ENCODE assay signal across 20 mouse cellular contexts in genomic region chr11:68591708-68592107, GRCm38 (mm10). TPM values are rescaled to one million over a fixed set of nuclear protein-coding genes. Genes with fewer than 3 reads are reported as not detected.
DNase-seq lines count a peak whose midpoint lies in the region; ATAC-seq and TF ChIP-seq lines count a peak whose summit lies in the region.
"Had no signal": no experiment of that assay in that cellular context is flagged by ENCODE, and none has a peak within 500 bp of the region (broad histone marks: within the 10 kb centered on the region; RNA-seq: fewer than 3 reads in every experiment).

No protein-coding gene starts in this region.

- peak overlapping the region; percentile 31; the same call in 1 of the 2 replicates for H3K27ac ChIP-seq in heart, embryonic 12.5 days (ENCODE audit: poor library complexity, severe bottlenecking)
- H3K27ac ChIP-seq in kidney, embryonic 14.5 days (ENCODE audit: low read depth, low read length): 0 out of 2 replicates have a peak overlapping the region, but pooled peaks have one; percentile 17
- peak overlapping the region; percentile 55; the same call in 1 of the 2 replicates for H3K27ac ChIP-seq in stomach, embryonic 14.5 days (ENCODE audit: low read length)
- no peak overlapping the region for H3K27ac ChIP-seq in stomach, postnatal 0 days (replicated peaks)
- H3K27ac ChIP-seq: heart, embryonic 15.5 days; hindbrain, embryonic 15.5 days; midbrain, embryonic 12.5 days had no signal

- no peak overlapping the region for H3K9ac ChIP-seq in heart, embryonic 12.5 days
- H3K9ac ChIP-seq in kidney, embryonic 14.5 days (ENCODE audit: low read depth, low read length): no peak overlapping the region
- no peak overlapping the region for H3K9ac ChIP-seq in stomach, embryonic 14.5 days (replicated peaks; ENCODE audit: low read depth, low read length)
- H3K9ac ChIP-seq in stomach, postnatal 0 days (ENCODE audit: low read length): no peak overlapping the region
- H3K9ac ChIP-seq: heart, embryonic 15.5 days; hindbrain, embryonic 15.5 days; midbrain, embryonic 12.5 days had no signal

- no peak overlapping the region for H3K4me2 ChIP-seq in heart, embryonic 12.5 days
- H3K4me2 ChIP-seq in kidney, embryonic 14.5 days (replicated peaks; ENCODE audit: low read depth, low read length): no peak overlapping the region
- no peak overlapping the region for H3K4me2 ChIP-seq in stomach, embryonic 14.5 days (replicated peaks; ENCODE audit: low read depth, low read length)
- no peak overlapping the region for H3K4me2 ChIP-seq in stomach, postnatal 0 days (replicated peaks; ENCODE audit: low read depth)
- H3K4me2 ChIP-seq: heart, embryonic 15.5 days; hindbrain, embryonic 15.5 days; midbrain, embryonic 12.5 days had no signal

- H3K27me3 ChIP-seq in heart, embryonic 12.5 days (replicated peaks): no peaks in the 10 kb centered on the region
- no peaks in the 10 kb centered on the region for H3K27me3 ChIP-seq in kidney, embryonic 14.5 days (ENCODE audit: control insufficient read depth, insufficient read depth, low read length)
- no peaks in the 10 kb centered on the region for H3K27me3 ChIP-seq in stomach, embryonic 14.5 days (ENCODE audit: control insufficient read depth, insufficient read depth, low read length)
- no peaks in the 10 kb centered on the region for H3K27me3 ChIP-seq in stomach, postnatal 0 days (ENCODE audit: control insufficient read depth, insufficient read depth, low read length)
- H3K27me3 ChIP-seq: heart, embryonic 15.5 days; hindbrain, embryonic 15.5 days had no signal

- H3K9me3 ChIP-seq in heart, embryonic 12.5 days (replicated peaks): no peaks in the 10 kb centered on the region
- no peaks in the 10 kb centered on the region for H3K9me3 ChIP-seq in kidney, embryonic 14.5 days (ENCODE audit: control insufficient read depth, low read length)
- H3K9me3 ChIP-seq in stomach, embryonic 14.5 days (ENCODE audit: control insufficient read depth, low read depth, low read length): no peaks in the 10 kb centered on the region
- no peaks in the 10 kb centered on the region for H3K9me3 ChIP-seq in stomach, postnatal 0 days (ENCODE audit: control insufficient read depth, low read length)
- H3K9me3 ChIP-seq: heart, embryonic 15.5 days; hindbrain, embryonic 15.5 days; midbrain, embryonic 12.5 days had no signal

- H3K4me1 ChIP-seq in heart, embryonic 12.5 days (replicated peaks): peaks cover 46% of the 10 kb centered on the region
- peaks cover 29% of the 10 kb centered on the region for H3K4me1 ChIP-seq in kidney, embryonic 14.5 days (ENCODE audit: control insufficient read depth, insufficient read depth, low read length)
- peaks cover 17% of the 10 kb centered on the region for H3K4me1 ChIP-seq in stomach, embryonic 14.5 days (ENCODE audit: control insufficient read depth, insufficient read depth, low read length)
- no peaks in the 10 kb centered on the region for H3K4me1 ChIP-seq in stomach, postnatal 0 days (replicated peaks; ENCODE audit: control insufficient read depth, insufficient read depth)
- H3K4me1 ChIP-seq: hindbrain, embryonic 15.5 days had no signal

- no peaks in the 10 kb centered on the region for H3K36me3 ChIP-seq in heart, embryonic 12.5 days
- no peaks in the 10 kb centered on the region for H3K36me3 ChIP-seq in kidney, embryonic 14.5 days (ENCODE audit: control insufficient read depth, insufficient read depth, low read length)
- no peaks in the 10 kb centered on the region for H3K36me3 ChIP-seq in stomach, embryonic 14.5 days (ENCODE audit: control insufficient read depth, insufficient read depth, low read length)
- no peaks in the 10 kb centered on the region for H3K36me3 ChIP-seq in stomach, postnatal 0 days (ENCODE audit: control insufficient read depth, insufficient read depth, low read length)
- H3K36me3 ChIP-seq: heart, embryonic 15.5 days; hindbrain, embryonic 15.5 days; midbrain, embryonic 12.5 days had no signal

- TF ChIP-seq EP300 in stomach, postnatal 0 days (optimal IDR thresholded peaks at IDR 0.05): no peak

- no peak for ATAC-seq in heart, embryonic 12.5 days (ENCODE audit: insufficient number of reproducible peaks, low FRiP score)
- peak; percentile 60 for ATAC-seq in kidney, embryonic 14.5 days (ENCODE audit: low FRiP score, low TSS enrichment)
- ATAC-seq in stomach, embryonic 14.5 days (ENCODE audit: insufficient number of reproducible peaks, insufficient read depth, low FRiP score, low read depth): no peak
- ATAC-seq in stomach, postnatal 0 days (ENCODE audit: low FRiP score, low TSS enrichment): no peak
- ATAC-seq: forebrain, embryonic 14.5 days had no signal

- 35% methylated on average over 5 of the region's 5 CpGs for WGBS in heart, embryonic 12.5 days
- WGBS in kidney, embryonic 14.5 days: 22% methylated on average over 5 of the region's 5 CpGs
- 21% methylated on average over 5 of the region's 5 CpGs for WGBS in stomach, embryonic 14.5 days
- WGBS in stomach, postnatal 0 days: 43% methylated on average over 5 of the region's 5 CpGs

- no peak for DNase-seq in heart, adult 9 months (ENCODE audit: low spot score in 2 of 2)
- no peak for DNase-seq in kidney, postnatal 25 days
- no peak for DNase-seq in stomach, postnatal 0 days (ENCODE audit: low spot score)
- peak; percentile 81 for DNase-seq in yolk sac, embryonic 10.5 days (ENCODE audit: low spot score)
- no peak for DNase-seq in adrenal gland, postnatal 4 days (ENCODE audit: low spot score in 2 of 2)
- DNase-seq: cerebellum, adult 11 months; gastrocnemius, postnatal 25 days; liver; lung, adult 18-20 months; lung, postnatal 4 days had no signal

- TF ChIP-seq CTCF in stomach, postnatal 0 days (IDR thresholded peaks at IDR 0.05; ENCODE audit: low read depth): no peak

- no peak overlapping the region for H3K4me3 ChIP-seq in heart, embryonic 12.5 days
- H3K4me3 ChIP-seq in kidney, embryonic 14.5 days (ENCODE audit: low read length): no peak overlapping the region
- no peak overlapping the region for H3K4me3 ChIP-seq in stomach, embryonic 14.5 days (ENCODE audit: low read depth, low read length)
- no peak overlapping the region for H3K4me3 ChIP-seq in stomach, postnatal 0 days (ENCODE audit: low read depth, low read length)
- H3K4me3 ChIP-seq: heart, embryonic 15.5 days; hindbrain, embryonic 15.5 days; midbrain, embryonic 12.5 days had no signal

RNA-seq across cellular contexts. Expression of gene Ccdc42, which starts 4.9 kb away (rescaled TPM):
- 0.46 and 0.55 TPM in 2 replicates for polyA plus RNA-seq in heart, embryonic 12.5 days (2016; fragmentation: Nextera tagmentation; extraction: Ambion mirVana)
- 2.5 and 3.0 TPM in 2 replicates for polyA plus RNA-seq in kidney, embryonic 14.5 days (2014; fragmentation: Nextera tagmentation; extraction: Ambion mirVana)
- polyA plus RNA-seq in stomach, embryonic 14.5 days (2014; fragmentation: Nextera tagmentation; extraction: Ambion mirVana): 0.34 TPM in 1 of 2 replicates, not detected in the other
- polyA plus RNA-seq in stomach, postnatal 0 days (2015; fragmentation: Nextera tagmentation; extraction: Ambion mirVana): not detected in 2 replicates
- under 1 TPM in 1 of 2 experiments, not detected in 1; 0.53 TPM for total RNA-seq in adrenal gland, postnatal 4 days (2021)
- total RNA-seq: CH12.LX; gastrocnemius, postnatal 25 days had no signal

RNA-seq across cellular contexts. Expression of gene Mfsd6l, which starts 35.7 kb away (rescaled TPM):
- 0.08 TPM in 1 of 2 replicates, not detected in the other for polyA plus RNA-seq in heart, embryonic 12.5 days (2016; fragmentation: Nextera tagmentation; extraction: Ambion mirVana)
- polyA plus RNA-seq in kidney, embryonic 14.5 days (2014; fragmentation: Nextera tagmentation; extraction: Ambion mirVana): 1.0 and 1.4 TPM in 2 replicates
- 1.3 and 1.4 TPM in 2 replicates for polyA plus RNA-seq in stomach, embryonic 14.5 days (2014; fragmentation: Nextera tagmentation; extraction: Ambion mirVana)
- 3.7 and 3.9 TPM in 2 replicates for polyA plus RNA-seq in stomach, postnatal 0 days (2015; fragmentation: Nextera tagmentation; extraction: Ambion mirVana)
- under 1 TPM; 0.34 to 0.56 TPM for total RNA-seq in adrenal gland, postnatal 4 days (2021)
- total RNA-seq: adrenal gland, adult 18-20 months; gastrocnemius, postnatal 25 days; left cerebral cortex, postnatal 14 days had no signal
- polyA plus RNA-seq: forebrain, embryonic 14.5 days; heart, embryonic 15.5 days; hindbrain, embryonic 15.5 days; midbrain, embryonic 12.5 days had no signal
